Mouse (Mus musculus) brown adipose tissue, adult 24 weeks (tissue): Measurements from ENCODE around the gene Tex22. TPM values are rescaled to one million over a fixed set of nuclear protein-coding genes. Genes with fewer than 3 reads are reported as not detected.

Experiments used
- H3K27ac ChIP-seq: fragments of 200-500 bp; replicated peaks from 2 replicates; pipeline ENCODE4 v1.5.1; 2012; ENCODE audit warnings: low read depth, mild to moderate bottlenecking, low read length
- H3K4me1 ChIP-seq: fragments of 200-500 bp; 2 replicates; pipeline ENCODE4 v1.6.1; 2012; ENCODE audit warnings: low read length, mixed read lengths; ENCODE audit not compliant: control insufficient read depth, insufficient read depth, insufficient read length
- H3K4me3 ChIP-seq: fragments of 200-500 bp; 2 replicates; pipeline ENCODE4 v1.5.1; 2012; ENCODE audit warnings: low read depth, mild to moderate bottlenecking, low read length, moderate library complexity; ENCODE audit not compliant: insufficient read depth
- polyA plus RNA-seq: library from polyadenylated mRNA; stranded (reverse); fragments of >200 nt; gene quantifications from 2 replicates; pipeline ENCODE4 v1.2.4, GENCODE M21; 2012; ENCODE audit not compliant: missing spikeins, insufficient read depth, insufficient read length

Gene Tex22
- polyA plus RNA-seq, 1 experiment, result not detected

DNA sequence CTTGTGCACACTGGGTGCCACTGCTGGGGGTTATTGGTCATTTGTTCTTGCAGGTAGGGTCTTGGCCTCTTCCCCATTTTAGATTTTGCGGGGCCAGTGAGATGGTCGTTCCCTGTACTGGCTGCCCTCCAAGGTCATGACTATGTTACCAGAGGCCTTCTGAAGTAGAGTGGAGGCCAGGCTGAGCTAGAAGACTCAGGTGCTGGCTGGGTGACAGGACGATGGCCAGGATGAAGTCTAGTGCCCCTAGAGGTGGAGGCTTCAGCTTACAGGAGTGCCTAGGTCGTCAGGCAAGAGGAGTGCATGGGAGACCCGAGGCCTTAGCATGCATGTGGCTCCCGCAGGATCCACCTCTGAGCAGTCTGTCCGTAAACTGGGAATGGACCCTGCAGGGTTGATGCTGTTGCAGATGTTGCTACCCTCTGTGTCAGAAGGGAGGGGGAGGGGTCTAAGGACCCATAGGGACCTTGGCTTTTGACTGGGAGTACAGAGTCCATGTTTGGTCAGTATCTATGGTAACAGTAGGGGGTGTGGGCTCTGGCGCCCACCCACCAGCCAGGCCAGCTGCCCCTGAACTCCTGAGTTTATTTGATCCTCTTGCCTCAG, 29.6 kb downstream of the Tex22 start:
- Histone ChIP-seq H3K27ac (no peak overlapping the region), H3K4me3 (no peak overlapping the region), H3K4me1 (peaks cover 29% of the 10 kb centered on the region)

DNA sequence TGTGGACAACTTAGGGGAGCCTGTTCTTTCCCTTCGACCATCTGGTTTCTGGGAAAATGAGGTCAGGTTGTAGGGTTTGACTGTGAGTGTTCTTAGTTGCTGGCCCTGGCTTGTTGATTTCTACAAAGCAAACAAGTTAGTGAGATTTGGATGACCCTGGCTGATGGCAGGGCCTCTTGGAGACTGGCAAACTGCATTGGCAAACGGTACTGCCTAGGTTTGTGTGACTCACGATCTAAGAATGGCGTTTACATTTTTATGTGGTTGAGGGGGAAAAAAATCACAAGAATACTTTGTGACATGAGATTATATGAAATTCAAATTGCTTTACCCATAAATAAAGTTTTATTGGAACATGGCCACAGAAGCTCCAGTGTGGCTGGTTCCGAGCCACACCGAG, 32.1 kb downstream of the Tex22 start:
- H3K4me1 ChIP-seq, result peaks cover 12% of the 10 kb centered on the region; the same call in 1 of the 2 replicates
- H3K27ac ChIP-seq, result no peak overlapping the region
- H3K4me3 ChIP-seq, result no peak overlapping the region

DNA sequence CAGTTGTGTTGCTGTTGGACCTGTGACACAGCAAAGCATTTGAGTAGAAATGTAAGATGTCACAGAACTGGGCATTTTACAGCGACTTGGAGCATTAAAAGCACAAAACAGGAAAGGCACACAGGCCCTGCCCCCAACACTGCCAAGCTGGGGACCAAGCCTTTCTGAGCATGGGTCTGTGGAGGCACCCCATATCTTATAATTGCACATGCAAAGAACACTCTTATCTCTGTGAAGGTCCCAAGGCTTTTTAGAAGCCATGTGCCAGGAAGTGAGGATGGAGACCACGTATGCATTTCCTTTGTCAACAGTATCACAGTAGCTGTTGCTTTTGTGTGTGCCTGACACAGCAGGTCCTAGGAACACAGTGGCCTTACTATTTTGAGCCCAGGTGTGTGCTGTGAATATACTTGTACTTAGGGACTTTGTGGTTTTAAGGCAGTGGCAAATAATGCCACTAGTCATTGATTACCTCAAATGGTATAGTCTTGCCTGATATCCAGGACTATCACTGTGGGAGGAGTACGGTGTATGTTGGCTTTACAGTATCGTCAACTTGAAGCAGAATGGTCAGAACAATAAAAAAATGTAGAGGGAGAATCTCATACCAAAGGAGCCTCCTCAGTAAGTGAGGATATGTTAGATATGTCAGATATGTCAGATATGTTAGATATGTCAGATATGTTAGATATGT, 33.3 kb downstream of the Tex22 start:
- Histone ChIP-seq H3K27ac (no peak overlapping the region), H3K4me1 (peaks cover 12% of the 10 kb centered on the region; the same call in 1 of the 2 replicates), H3K4me3 (no peak overlapping the region)

DNA sequence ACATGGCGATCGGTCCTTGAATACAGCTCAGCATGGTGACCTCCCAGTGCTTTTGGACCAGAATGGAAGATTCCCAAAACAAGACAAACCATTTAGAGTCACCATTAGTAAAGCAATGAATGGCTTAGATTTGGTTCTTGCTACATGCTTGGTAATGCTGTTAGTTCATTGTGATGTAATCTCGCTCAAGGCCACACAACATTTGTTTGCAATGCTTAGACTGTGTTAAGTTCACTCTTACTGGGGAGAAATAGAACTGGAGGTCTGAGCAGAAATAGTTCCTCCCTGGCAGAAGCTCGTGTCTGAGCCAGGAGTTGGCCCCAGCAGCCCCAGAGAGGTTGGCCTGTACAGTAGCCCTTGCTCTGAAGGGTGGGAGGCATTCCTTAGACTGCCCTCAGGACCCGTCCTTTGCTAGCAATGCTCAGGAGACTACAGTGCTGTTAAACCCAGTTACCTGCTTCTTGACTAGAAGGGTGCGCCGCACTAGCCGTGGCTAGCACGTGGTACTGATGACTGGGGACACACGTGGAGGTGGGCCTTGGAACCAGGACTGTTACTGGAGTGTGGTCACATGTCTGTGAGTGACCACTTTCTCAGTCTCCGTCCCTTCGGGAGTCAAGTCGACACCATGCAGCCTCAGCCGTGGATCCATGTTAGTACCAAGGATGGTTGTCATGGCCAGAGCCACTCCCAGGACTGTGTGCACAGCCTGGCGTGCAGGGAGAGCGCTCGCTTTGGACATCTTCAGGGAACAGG, 34.4 kb downstream of the Tex22 start:
- Histone ChIP-seq H3K4me1 (peaks cover 12% of the 10 kb centered on the region; the same call in 1 of the 2 replicates), H3K4me3 (no peak overlapping the region), H3K27ac (no peak overlapping the region)

DNA sequence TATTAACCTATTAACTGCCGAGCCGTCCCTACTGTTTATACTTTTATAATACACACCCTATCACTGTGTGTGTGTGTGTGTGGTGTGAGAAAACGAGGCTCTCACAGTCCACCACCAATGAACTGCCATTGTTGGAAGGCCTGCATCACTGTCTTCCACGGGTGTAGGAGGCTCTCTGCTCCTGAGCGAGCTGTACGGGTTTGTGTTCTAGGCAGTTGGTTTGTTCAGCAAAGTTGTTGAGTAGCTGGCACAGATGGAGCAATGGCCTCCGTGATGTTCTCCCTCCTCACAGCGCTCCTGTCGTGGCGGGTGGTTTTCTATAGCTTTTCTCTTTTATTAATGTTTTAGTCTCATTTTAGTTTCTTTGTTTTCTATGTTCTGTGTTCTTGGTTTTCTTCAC, 35.5 kb downstream of the Tex22 start:
- H3K4me3 ChIP-seq, result no peak overlapping the region
- 0 out of 2 replicates have a peak, but pooled peaks cover 10% of the 10 kb centered on the region for H3K4me1 ChIP-seq
- no peak overlapping the region for H3K27ac ChIP-seq

DNA sequence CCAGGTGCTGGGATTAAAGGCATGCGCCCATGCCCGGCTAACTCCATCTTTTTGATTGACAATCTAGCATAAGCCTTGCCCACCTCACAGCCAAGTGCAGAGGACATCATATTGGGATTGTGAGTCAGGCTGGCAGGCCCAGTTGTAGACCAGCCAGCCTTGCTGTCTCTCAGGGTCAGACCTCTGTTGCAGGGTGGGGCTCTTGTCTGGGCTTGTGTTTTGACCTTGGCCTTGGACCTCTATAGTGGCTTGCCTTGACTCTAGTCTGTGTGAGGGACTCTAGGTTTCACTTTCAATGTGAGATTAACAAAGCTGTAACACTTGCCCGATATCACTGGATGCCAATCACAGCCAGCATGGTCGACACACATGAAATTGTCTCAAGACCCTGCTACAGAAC, 39.8 kb downstream of the Tex22 start:
- no peak overlapping the region for H3K27ac ChIP-seq
- no peak overlapping the region for H3K4me3 ChIP-seq
- no peaks in the 10 kb centered on the region for H3K4me1 ChIP-seq

DNA sequence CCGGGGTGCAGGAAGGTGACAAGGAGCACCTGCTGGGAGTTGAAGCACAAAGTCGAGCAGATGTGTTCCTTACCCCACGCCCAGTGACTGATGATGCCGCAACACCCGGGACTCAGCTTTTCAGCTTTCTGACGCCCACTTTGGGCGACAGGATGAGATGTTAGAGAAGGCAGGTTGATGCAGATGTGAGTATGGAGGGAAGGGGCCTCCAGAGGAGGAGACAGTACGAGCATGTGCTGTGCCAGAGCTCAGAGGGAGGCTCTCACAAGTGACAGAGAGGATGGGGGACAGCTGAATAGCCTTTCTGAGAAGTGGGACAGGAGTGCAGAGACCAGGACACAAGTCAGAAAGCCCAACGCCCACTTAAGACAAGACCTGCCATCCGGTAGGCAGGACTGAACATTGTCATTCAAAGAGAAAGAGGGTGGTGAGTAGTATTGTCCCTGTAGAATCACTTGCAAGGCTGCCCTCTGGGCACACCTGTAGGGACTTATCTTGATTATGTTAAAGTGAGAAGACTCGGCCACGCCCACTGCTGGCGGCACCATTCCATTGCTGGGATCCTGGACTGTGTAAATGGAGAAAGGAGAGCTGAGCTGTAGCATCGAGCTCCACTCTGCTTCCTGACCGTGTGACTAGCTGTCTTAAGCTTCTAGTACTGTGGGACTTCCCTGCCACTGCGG, 40.7 kb downstream of the Tex22 start:
- no peaks in the 10 kb centered on the region for H3K4me1 ChIP-seq
- H3K4me3 ChIP-seq, result no peak overlapping the region
- H3K27ac ChIP-seq, result no peak overlapping the region

DNA sequence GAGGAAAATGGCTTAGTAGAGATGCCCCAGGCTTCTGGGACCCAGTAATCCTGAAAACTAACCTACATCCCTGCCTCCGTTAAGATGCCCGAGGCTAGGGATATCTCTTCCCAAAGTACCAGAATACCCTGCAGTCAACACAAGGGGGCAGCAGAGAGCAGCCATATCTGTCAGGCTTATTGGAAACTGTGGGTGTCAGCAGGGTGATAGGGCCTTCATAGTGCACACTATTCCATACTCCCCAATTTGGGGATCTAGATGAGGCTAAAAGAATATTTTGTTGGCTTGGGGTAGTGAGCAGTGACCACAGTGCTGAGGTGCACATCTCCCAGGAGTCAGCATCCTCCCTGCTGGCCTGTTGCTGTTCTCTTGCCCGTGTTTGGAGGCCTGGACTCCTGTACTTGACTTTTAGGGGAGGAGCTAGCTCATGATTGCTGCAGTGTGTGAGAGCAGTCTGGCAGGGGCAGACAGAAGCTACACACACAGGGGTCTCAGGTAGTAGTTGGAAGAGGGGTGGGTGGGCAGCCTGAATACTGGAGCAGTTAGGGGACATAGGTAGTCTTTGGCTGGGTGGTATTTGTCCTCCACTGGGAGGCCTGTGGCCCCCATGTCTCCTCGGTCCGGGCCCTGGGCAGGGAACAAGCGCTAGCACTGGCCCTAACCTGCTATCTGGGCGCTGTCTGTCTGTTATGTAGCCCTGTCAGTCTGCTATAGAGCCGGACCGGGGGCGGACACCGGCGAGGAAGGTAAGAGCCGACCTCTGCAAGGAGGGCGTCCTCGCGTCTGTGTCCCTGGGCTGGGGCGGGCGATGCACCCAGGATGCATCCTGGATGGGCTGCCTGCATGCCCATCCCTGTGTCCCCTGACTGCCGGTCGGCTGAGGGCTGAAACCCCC, 45.5 kb downstream of the Tex22 start:
- no peaks in the 10 kb centered on the region for H3K4me1 ChIP-seq
- H3K27ac ChIP-seq, result no peak overlapping the region
- no peak overlapping the region for H3K4me3 ChIP-seq

DNA sequence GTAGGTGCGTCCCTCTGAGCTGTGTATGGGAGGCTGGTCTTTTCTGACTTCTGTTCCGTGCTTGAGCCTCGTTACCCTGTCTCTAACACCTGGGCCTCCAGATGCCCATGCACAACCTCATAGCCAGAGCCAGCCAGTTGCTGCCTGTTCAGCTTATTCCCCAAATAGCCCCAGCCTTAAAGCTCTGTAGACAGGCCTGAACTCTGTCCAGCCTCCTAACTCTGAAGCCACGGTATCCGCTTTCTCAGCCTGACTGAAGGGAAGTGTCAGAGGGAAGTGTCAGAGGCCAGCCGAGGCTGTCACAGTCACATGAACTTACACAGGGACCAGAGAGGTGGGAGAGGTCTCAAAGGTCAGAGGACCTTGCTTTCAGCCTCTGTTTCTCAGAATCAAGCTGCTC, 50.4 kb downstream of the Tex22 start:
- Histone ChIP-seq H3K4me3 (no peak overlapping the region), H3K4me1 (no peaks in the 10 kb centered on the region), H3K27ac (no peak overlapping the region)

DNA sequence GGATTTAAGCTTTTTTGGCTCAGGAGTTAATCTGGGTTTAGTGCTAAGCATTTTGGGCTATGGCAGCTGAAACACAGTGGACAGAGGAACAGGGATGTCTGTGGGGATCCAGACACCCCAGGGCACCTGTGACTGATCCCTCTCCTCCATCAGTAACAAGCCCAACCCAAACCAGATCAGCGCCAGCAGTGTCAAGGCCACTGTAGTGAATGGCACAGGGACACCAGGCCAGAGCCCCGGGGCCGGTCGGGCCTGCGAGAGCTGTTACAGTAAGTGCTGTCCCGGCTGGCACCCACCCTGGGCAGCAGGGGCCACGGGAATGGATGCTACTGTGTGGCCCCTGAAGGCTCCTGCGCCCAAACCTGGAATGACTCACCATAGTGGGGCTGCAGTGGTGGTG, 56.4 kb downstream of the Tex22 start:
- Histone ChIP-seq H3K4me3 (no peak overlapping the region), H3K4me1 (no peaks in the 10 kb centered on the region), H3K27ac (no peak overlapping the region)

DNA sequence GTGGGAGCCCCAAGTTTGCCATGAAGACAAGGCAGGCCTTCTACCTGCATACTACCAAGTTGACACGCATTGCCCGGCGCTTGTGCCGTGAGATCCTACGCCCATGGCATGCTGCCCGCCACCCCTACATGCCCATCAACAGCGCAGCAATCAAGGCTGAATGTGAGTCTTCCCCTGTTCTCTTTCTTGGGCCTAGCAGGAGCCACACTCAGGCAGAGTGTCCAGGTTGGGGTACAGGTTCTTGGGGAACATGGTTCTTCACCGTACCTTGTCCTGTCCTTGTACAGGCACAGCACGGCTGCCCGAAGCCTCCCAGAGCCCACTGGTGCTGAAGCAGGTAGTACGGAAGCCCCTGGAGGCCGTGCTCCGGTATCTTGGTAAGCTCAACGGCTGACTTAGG, 57.3 kb downstream of the Tex22 start:
- Histone ChIP-seq H3K4me1 (no peaks in the 10 kb centered on the region), H3K27ac (no peak overlapping the region), H3K4me3 (no peak overlapping the region)

DNA sequence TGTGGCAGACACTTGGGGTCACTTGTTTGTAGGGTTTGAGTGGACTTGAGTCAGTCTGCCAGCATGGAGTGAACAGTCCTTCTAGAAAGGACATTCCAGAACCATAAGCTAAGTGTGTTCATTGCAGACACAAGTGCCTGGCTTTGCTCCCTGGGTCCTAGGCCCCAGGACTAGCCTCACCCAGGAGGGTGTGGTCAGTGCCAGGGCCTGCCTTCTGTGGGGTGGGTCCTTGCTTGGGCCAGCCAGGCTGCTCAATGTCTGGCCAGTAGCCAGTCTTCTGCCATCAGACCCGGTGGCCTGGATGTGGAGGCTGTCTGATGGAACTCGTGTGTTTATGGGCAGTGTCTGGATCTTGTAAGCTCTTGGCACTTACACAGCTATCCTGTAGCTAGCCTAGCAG, 58.3 kb downstream of the Tex22 start:
- Histone ChIP-seq H3K4me1 (no peaks in the 10 kb centered on the region), H3K4me3 (no peak overlapping the region), H3K27ac (no peak overlapping the region)

DNA sequence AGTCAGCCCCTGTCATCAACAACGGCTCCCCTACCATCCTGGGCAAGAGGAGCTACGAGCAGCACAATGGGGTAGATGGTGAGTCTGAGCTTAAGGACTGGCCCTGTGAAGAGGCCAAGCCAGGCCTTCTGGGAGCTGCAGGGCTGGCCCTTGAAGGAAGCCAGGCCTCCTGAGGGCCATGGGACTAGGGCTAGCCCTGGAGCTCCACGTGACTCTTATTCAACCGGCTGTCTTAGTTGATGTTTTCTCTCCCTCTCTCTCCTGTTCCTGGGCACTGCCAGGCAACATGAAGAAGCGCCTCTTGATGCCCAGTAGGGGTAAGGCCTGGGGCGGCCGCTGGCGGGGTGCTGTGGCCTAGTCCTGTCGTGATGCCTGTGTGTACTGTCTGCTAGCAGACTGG, 59.0 kb downstream of the Tex22 start:
- H3K27ac ChIP-seq, result no peak overlapping the region
- H3K4me3 ChIP-seq, result no peak overlapping the region
- H3K4me1 ChIP-seq, result no peaks in the 10 kb centered on the region

DNA sequence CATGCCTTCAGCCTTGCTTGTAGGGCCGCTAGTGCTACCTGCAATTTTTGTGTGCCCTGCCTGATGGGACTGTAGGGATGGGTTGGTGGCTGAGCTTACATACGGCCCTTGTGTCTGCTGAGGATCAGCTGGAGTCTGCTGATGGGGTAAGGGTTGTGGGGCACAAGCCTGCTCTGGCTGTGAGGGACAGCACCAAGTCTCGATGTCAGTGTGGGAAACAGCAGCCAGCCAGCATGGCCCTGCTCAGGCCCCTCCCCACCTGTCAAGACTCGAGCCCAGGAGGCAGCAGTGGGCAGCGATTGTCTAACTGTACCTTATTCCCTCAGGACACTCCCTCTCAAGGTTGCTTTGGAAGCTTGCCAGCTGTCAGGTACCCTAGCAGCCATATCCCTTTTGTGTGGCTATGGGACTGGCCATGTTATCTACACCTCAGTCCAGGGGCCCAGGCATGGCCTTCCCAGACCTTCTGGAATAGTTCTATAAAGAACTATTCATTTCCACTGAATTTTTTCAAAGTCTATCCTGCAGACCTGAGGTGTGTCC, 59.6 kb downstream of the Tex22 start:
- H3K4me3 ChIP-seq, result no peak overlapping the region
- H3K4me1 ChIP-seq, result no peaks in the 10 kb centered on the region
- no peak overlapping the region for H3K27ac ChIP-seq
